Mouse (Mus musculus): ENCODE measurements around the gene Evx2.

Gene Evx2

DNA sequence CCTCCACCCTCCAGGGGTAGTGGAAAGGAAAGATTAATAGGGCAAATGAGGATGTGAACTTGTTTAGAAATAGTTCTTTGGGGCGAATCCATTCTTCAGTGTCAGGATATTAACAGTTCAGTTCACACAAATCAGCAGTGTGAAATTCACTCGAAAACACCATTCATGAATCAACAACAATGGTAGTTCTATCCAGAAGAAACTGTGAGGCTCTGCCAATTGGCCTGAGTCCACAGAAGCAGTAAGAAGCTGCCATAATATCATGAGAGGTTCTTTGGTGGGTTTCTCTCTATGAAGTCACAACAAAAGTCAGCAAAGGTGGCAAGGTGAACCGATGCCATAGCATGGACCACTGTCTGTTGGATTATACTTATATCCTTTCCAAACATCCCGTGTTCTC, 48.0 kb downstream of the Evx2 start:
- DNase-seq (ENCODE audit: low spot score): no peak

DNA sequence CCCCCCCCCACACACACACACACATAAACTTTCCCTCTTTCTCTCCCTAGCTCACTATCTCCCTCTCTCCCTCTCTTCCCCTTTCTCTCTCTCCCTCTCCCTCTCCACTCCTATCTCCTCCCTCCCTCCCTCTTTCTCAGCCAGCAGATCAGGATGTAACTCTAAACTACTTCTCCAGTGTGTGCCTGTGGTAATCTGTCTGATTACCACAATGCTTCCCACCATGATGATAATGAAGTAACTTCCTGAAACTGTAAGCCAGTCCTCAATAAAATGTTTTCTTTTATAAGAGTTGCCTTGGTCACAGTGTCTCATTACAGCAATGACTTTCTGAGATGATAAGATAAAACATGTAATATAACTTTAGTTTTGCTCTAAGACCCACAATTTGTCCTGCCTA, 50.0 kb downstream of the Evx2 start:
- no peak for DNase-seq (ENCODE audit: low spot score)

DNA sequence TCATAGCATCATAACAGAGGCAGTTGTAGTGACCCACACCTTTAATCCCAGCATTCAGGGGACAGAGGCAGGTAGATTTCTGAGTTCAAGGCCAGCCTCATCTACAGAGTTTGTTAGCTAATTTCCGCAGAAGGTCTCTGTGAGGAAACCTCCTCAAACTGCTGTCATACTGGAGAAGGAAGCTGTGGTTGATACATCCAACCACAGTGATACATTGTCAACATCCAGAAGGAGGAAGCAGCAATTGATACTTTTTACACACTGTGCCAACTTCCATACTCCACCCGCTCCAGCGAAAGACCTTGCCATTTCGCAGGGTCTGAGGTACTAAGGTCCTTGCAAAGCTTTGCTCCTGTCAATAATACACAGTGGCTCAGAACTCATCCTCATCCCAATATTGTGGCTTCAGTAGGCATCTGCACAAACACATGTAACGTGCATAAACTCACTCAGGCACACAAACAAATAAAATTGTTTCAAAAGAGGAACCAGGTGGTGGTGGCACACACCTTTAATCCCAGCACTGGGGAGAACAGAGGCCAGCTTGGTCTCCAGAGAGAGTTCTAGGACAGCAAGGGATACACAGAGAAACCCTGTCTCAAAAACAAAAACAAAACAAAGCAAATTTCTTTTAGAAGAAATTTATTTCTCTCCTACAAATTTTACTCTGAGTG, 53.1 kb downstream of the Evx2 start:
- no peak for DNase-seq (ENCODE audit: low spot score)

DNA sequence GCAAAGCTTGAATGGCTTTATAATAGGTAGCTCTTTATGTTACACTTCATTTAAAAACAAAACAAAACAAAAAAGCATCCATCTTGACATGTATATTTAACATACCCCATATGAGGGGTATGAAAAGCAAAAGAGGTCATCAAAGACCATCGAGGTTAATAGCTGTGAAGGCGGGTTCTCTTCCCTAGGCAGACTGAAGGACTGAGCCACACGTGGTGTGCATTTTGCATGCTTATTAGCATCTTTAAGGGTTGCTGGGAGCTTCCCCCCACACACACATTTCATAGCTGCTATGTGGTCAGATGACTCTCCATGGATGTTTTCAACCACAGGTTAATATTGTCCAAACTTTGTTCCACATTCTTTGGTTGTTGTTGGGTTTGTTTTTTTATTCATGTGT, 55.3 kb downstream of the Evx2 start:
- DNase-seq (ENCODE audit: low spot score): no peak

Measured in MN1 (cell line).